Mouse (Mus musculus) kidney, embryonic 15.5 days (tissue): ENCODE data around the gene Lrig3. TPM values are rescaled to one million over a fixed set of nuclear protein-coding genes. Genes with fewer than 3 reads are reported as not detected.

ENCODE experiments used
- ATAC-seq: fragments of 200-750 bp; cut with Nextera tagmentation; replicated peaks from 2 replicates; pipeline ENCODE4 v1.8.0; 2017; ENCODE audit warnings: moderate TSS enrichment; ENCODE audit not compliant: low FRiP score
- H3K27ac ChIP-seq: fragments of 300-500 bp; sonication (generic); 2 replicates; pipeline ENCODE4 v1.5.1; 2015; ENCODE audit warnings: mild to moderate bottlenecking, inconsistent platforms
- H3K27me3 ChIP-seq: fragments of 300-500 bp; sonication (generic); 2 replicates; pipeline ENCODE4 v1.6.1; 2015; ENCODE audit warnings: inconsistent platforms
- H3K36me3 ChIP-seq: fragments of 300-500 bp; sonication (generic); 2 replicates; pipeline ENCODE4 v1.6.1; 2015; ENCODE audit warnings: inconsistent platforms
- H3K4me1 ChIP-seq: fragments of 300-500 bp; sonication (generic); 2 replicates; pipeline ENCODE4 v1.6.1; 2015; ENCODE audit warnings: inconsistent platforms
- H3K4me2 ChIP-seq: fragments of 300-500 bp; sonication (generic); 2 replicates; pipeline ENCODE4 v1.6.1; 2015; ENCODE audit warnings: moderate library complexity, mild to moderate bottlenecking, inconsistent platforms
- H3K4me3 ChIP-seq: fragments of 300-500 bp; sonication (generic); replicated peaks from 2 replicates; pipeline ENCODE4 v1.5.1; 2015; ENCODE audit warnings: mild to moderate bottlenecking, inconsistent platforms
- H3K9ac ChIP-seq: fragments of 300-500 bp; sonication (generic); 2 replicates; pipeline ENCODE4 v1.6.1; 2015; ENCODE audit warnings: mild to moderate bottlenecking, inconsistent platforms
- H3K9me3 ChIP-seq: fragments of 300-500 bp; sonication (generic); replicated peaks from 2 replicates; pipeline ENCODE4 v1.6.1; 2016; ENCODE audit warnings: inconsistent platforms
- WGBS: fragments of 180-500 bp; shearing (Covaris S2); methylation state at CpG from one replicate; pipeline ENCODE4 v1.1.7; 2015; ENCODE audit warnings: mixed read lengths; 5-methylcytosine and 5-hydroxymethylcytosine counted together
- polyA plus RNA-seq: library from polyadenylated mRNA; unstranded; fragments of >200 nt; fragmentation: Nextera tagmentation; extraction: Ambion mirVana; gene quantifications from 2 replicates; pipeline ENCODE4 v1.2.1, GENCODE M21; 2015

The Lrig3 gene
- polyA plus RNA-seq, 1 experiment from 2014 or later = 24.0 TPM

- Histone ChIP-seq H3K4me2 (peak overlapping the region; percentile 71), H3K4me1 (peaks cover 36% of the 10 kb centered on the region), H3K9me3 (no peaks in the 10 kb centered on the region), H3K36me3 (peaks cover 4% of the 10 kb centered on the region; the same call in 1 of the 2 replicates), H3K27me3 (no peaks in the 10 kb centered on the region), H3K4me3 (peak overlapping the region; percentile 93), H3K9ac (peak overlapping the region; percentile 96), H3K27ac (peak overlapping the region; percentile 97)
- WGBS = 6% methylated on average over 14 of the region's 14 CpGs
- ATAC-seq = no peak
These were observed 1.6 kb downstream of the Lrig3 start for GRCm38 (mm10) chr10:125967436-125968160.

- H3K4me2 ChIP-seq = peak overlapping the region; percentile 71
- H3K4me3 ChIP-seq = peak overlapping the region; percentile 93
- peak overlapping the region; percentile 97 for H3K27ac ChIP-seq
- no peaks in the 10 kb centered on the region for H3K27me3 ChIP-seq
- peak overlapping the region; percentile 96 for H3K9ac ChIP-seq
- 6% methylated on average over 16 of the region's 16 CpGs for WGBS
- peaks cover 36% of the 10 kb centered on the region for H3K4me1 ChIP-seq
- no peaks in the 10 kb centered on the region for H3K9me3 ChIP-seq
- ATAC-seq = no peak
- H3K36me3 ChIP-seq = peaks cover 10% of the 10 kb centered on the region
These were observed 2.5 kb downstream of the Lrig3 start for GRCm38 (mm10) chr10:125968191-125969132.

- Histone ChIP-seq H3K27ac (peak overlapping the region; percentile 97), H3K9ac (peak overlapping the region; percentile 96), H3K4me2 (peak overlapping the region; percentile 71), H3K4me3 (peak overlapping the region; percentile 93), H3K36me3 (peaks cover 15% of the 10 kb centered on the region), H3K27me3 (no peaks in the 10 kb centered on the region), H3K4me1 (peaks cover 36% of the 10 kb centered on the region), H3K9me3 (no peaks in the 10 kb centered on the region)
- ATAC-seq = no peak
- WGBS = 9% methylated on average over 10 of the region's 10 CpGs
These were observed 3.1 kb downstream of the Lrig3 start for GRCm38 (mm10) chr10:125969133-125969490.

- no peaks in the 10 kb centered on the region for H3K9me3 ChIP-seq
- peak overlapping the region; percentile 71 for H3K4me2 ChIP-seq
- WGBS = 46% methylated on average over 2 of the region's 2 CpGs
- no peak for ATAC-seq
- H3K36me3 ChIP-seq = peaks cover 18% of the 10 kb centered on the region
- peaks cover 29% of the 10 kb centered on the region for H3K4me1 ChIP-seq
- peak overlapping the region; percentile 71 for H3K27ac ChIP-seq
- H3K27me3 ChIP-seq = no peaks in the 10 kb centered on the region
- peak overlapping the region; percentile 33 for H3K9ac ChIP-seq
- peak overlapping the region; percentile 24 for H3K4me3 ChIP-seq
These were observed 4.1 kb downstream of the Lrig3 start for GRCm38 (mm10) chr10:125970031-125970430.

- H3K27ac ChIP-seq = peak overlapping the region; percentile 71
- H3K4me1 ChIP-seq = peaks cover 26% of the 10 kb centered on the region
- no peaks in the 10 kb centered on the region for H3K27me3 ChIP-seq
- H3K9ac ChIP-seq = peak overlapping the region; percentile 33
- peaks cover 23% of the 10 kb centered on the region for H3K36me3 ChIP-seq
- ATAC-seq = no peak
- no peaks in the 10 kb centered on the region for H3K9me3 ChIP-seq
- peak overlapping the region; percentile 24 for H3K4me3 ChIP-seq
- 20% methylated on average over 4 of the region's 4 CpGs for WGBS
- H3K4me2 ChIP-seq = peak overlapping the region; percentile 71
These were observed 4.5 kb downstream of the Lrig3 start for GRCm38 (mm10) chr10:125970500-125970899.

GRCm38 (mm10) chr10:125973726-125974125, 7.8 kb downstream of the Lrig3 start:
- no peak for ATAC-seq
- peaks cover 26% of the 10 kb centered on the region for H3K4me1 ChIP-seq
- no peak overlapping the region for H3K4me2 ChIP-seq
- no peaks in the 10 kb centered on the region for H3K27me3 ChIP-seq
- H3K36me3 ChIP-seq = peaks cover 38% of the 10 kb centered on the region
- H3K4me3 ChIP-seq = no peak overlapping the region
- WGBS = 46% methylated on average over 6 of the region's 7 CpGs
- no peaks in the 10 kb centered on the region for H3K9me3 ChIP-seq
- no peak overlapping the region for H3K9ac ChIP-seq
- H3K27ac ChIP-seq = no peak overlapping the region

GRCm38 (mm10) chr10:125981938-125982337, 16.0 kb downstream of the Lrig3 start:
- no peak for ATAC-seq
- WGBS = 90% methylated on average over 5 of the region's 5 CpGs
- Histone ChIP-seq H3K27me3 (no peaks in the 10 kb centered on the region), H3K27ac (no peak overlapping the region), H3K9me3 (no peaks in the 10 kb centered on the region), H3K4me3 (no peak overlapping the region), H3K4me2 (no peak overlapping the region), H3K36me3 (peaks cover 40% of the 10 kb centered on the region), H3K4me1 (peaks cover 28% of the 10 kb centered on the region), H3K9ac (no peak overlapping the region)

- H3K27me3 ChIP-seq = no peaks in the 10 kb centered on the region
- peaks cover 55% of the 10 kb centered on the region for H3K36me3 ChIP-seq
- 72% methylated on average over 9 of the region's 9 CpGs for WGBS
- no peak overlapping the region for H3K4me3 ChIP-seq
- H3K4me2 ChIP-seq = no peak overlapping the region
- ATAC-seq = 0 out of 2 replicates have a peak, but pooled peaks have one; percentile 12
- no peak overlapping the region for H3K9ac ChIP-seq
- peaks cover 16% of the 10 kb centered on the region for H3K4me1 ChIP-seq
- H3K9me3 ChIP-seq = no peaks in the 10 kb centered on the region
- H3K27ac ChIP-seq = no peak overlapping the region
These were observed 18.6 kb downstream of the Lrig3 start for GRCm38 (mm10) chr10:125984473-125985035.

- 91% methylated on average over 1 of the region's 1 CpGs for WGBS
- peaks cover 51% of the 10 kb centered on the region for H3K36me3 ChIP-seq
- peaks cover 24% of the 10 kb centered on the region for H3K4me1 ChIP-seq
- H3K27me3 ChIP-seq = no peaks in the 10 kb centered on the region
- H3K9me3 ChIP-seq = no peaks in the 10 kb centered on the region
- H3K27ac ChIP-seq = no peak overlapping the region
- H3K4me3 ChIP-seq = no peak overlapping the region
- H3K9ac ChIP-seq = no peak overlapping the region
- H3K4me2 ChIP-seq = no peak overlapping the region
- ATAC-seq = no peak
These were observed 19.8 kb downstream of the Lrig3 start for GRCm38 (mm10) chr10:125985795-125986194.

- no peak overlapping the region for H3K27ac ChIP-seq
- no peaks in the 10 kb centered on the region for H3K27me3 ChIP-seq
- H3K36me3 ChIP-seq = peaks cover 45% of the 10 kb centered on the region
- peaks cover 28% of the 10 kb centered on the region for H3K4me1 ChIP-seq
- ATAC-seq = no peak
- H3K9ac ChIP-seq = no peak overlapping the region
- H3K4me3 ChIP-seq = no peak overlapping the region
- no peaks in the 10 kb centered on the region for H3K9me3 ChIP-seq
- WGBS = 85% methylated on average over 9 of the region's 9 CpGs
- no peak overlapping the region for H3K4me2 ChIP-seq
These were observed 20.5 kb downstream of the Lrig3 start for GRCm38 (mm10) chr10:125986443-125986842.

- Histone ChIP-seq H3K27me3 (no peaks in the 10 kb centered on the region), H3K4me1 (peaks cover 30% of the 10 kb centered on the region), H3K27ac (no peak overlapping the region), H3K9ac (no peak overlapping the region), H3K4me3 (no peak overlapping the region), H3K36me3 (peaks cover 36% of the 10 kb centered on the region), H3K4me2 (no peak overlapping the region), H3K9me3 (no peaks in the 10 kb centered on the region)
- ATAC-seq = no peak
- 77% methylated on average over 6 of the region's 6 CpGs for WGBS
These were observed 21.3 kb downstream of the Lrig3 start for GRCm38 (mm10) chr10:125987307-125987706.

- H3K4me2 ChIP-seq = no peak overlapping the region
- no peaks in the 10 kb centered on the region for H3K9me3 ChIP-seq
- 88% methylated on average over 11 of the region's 11 CpGs for WGBS
- peaks cover 36% of the 10 kb centered on the region for H3K36me3 ChIP-seq
- no peak overlapping the region for H3K4me3 ChIP-seq
- no peak for ATAC-seq
- peaks cover 30% of the 10 kb centered on the region for H3K4me1 ChIP-seq
- no peak overlapping the region for H3K9ac ChIP-seq
- no peak overlapping the region for H3K27ac ChIP-seq
- no peaks in the 10 kb centered on the region for H3K27me3 ChIP-seq
These were observed 22.1 kb downstream of the Lrig3 start for GRCm38 (mm10) chr10:125988037-125988436.
